Mouse (Mus musculus) stomach, embryonic 15.5 days (tissue): ENCODE measurements around the gene Tacc2. TPM values are rescaled to one million over a fixed set of nuclear protein-coding genes. Genes with fewer than 3 reads are reported as not detected.
"Not testable (repeated sequence)": the region's sequence is repeated elsewhere in the genome, so short reads cannot be mapped to it uniquely, and the experiment has no call there.

Source experiments
- ATAC-seq: fragments of 200-750 bp; cut with Nextera tagmentation; 2 replicates; pipeline ENCODE4 v1.8.0; 2017; ENCODE audit warnings: low read depth, moderate number of reproducible peaks, moderate TSS enrichment; ENCODE audit not compliant: insufficient read depth, low FRiP score
- H3K27ac ChIP-seq: fragments of 300-500 bp; sonication (generic); 2 replicates; pipeline ENCODE4 v1.5.1; 2015; ENCODE audit warnings: mild to moderate bottlenecking, inconsistent platforms
- H3K27me3 ChIP-seq: fragments of 300-500 bp; sonication (generic); replicated peaks from 2 replicates; pipeline ENCODE4 v1.6.1; 2015; ENCODE audit warnings: inconsistent platforms
- H3K36me3 ChIP-seq: fragments of 300-500 bp; sonication (generic); 2 replicates; pipeline ENCODE4 v1.6.1; 2015; ENCODE audit warnings: inconsistent platforms
- H3K4me1 ChIP-seq: fragments of 300-500 bp; sonication (generic); 2 replicates; pipeline ENCODE4 v1.6.1; 2015; ENCODE audit warnings: inconsistent platforms
- H3K4me2 ChIP-seq: fragments of 300-500 bp; sonication (generic); 2 replicates; pipeline ENCODE4 v1.6.1; 2015; ENCODE audit warnings: mild to moderate bottlenecking, inconsistent platforms
- H3K4me3 ChIP-seq: fragments of 300-500 bp; sonication (generic); replicated peaks from 2 replicates; pipeline ENCODE4 v1.5.1; 2015; ENCODE audit warnings: inconsistent platforms
- H3K9ac ChIP-seq: fragments of 300-500 bp; sonication (generic); 2 replicates; pipeline ENCODE4 v1.6.1; 2015; ENCODE audit warnings: inconsistent platforms
- H3K9me3 ChIP-seq: fragments of 300-500 bp; sonication (generic); 2 replicates; pipeline ENCODE4 v1.6.1; 2016; ENCODE audit warnings: inconsistent platforms
- WGBS: fragments of 180-500 bp; shearing (Covaris S2); methylation state at CpG from one replicate; pipeline ENCODE4 v1.1.7; 2015; 5-methylcytosine and 5-hydroxymethylcytosine counted together
- polyA plus RNA-seq: library from polyadenylated mRNA; unstranded; fragments of >200 nt; fragmentation: Nextera tagmentation; extraction: Ambion mirVana; gene quantifications from 2 replicates; pipeline ENCODE4 v1.2.1, GENCODE M21; 2015

Tacc2 gene
- 21.4 and 28.1 TPM in 2 replicates for polyA plus RNA-seq

GRCm38 (mm10) chr7:130577388-130578003, at the start of gene Tacc2:
Gene Tacc2, plus strand, starts transcription at chr7:130577438.
- 31% methylated on average over 15 of the region's 15 CpGs for WGBS
- peak within 1 kb of the TSS; percentile 32; the same call in 1 of the 2 replicates for H3K9ac ChIP-seq
- peak within 1 kb of the TSS; percentile 26 for H3K4me3 ChIP-seq
- H3K4me1 ChIP-seq: 0 out of 2 replicates have a peak, but pooled peaks cover 6% of the 10 kb centered on the region
- ATAC-seq: no peak
- H3K9me3 ChIP-seq: no peaks in the 10 kb centered on the region
- H3K4me2 ChIP-seq: peak within 1 kb of the TSS; percentile 52
- H3K36me3 ChIP-seq: no peaks in the 10 kb centered on the region
- H3K27ac ChIP-seq: peak within 1 kb of the TSS; percentile 57; the same call in 1 of the 2 replicates
- H3K27me3 ChIP-seq: no peaks in the 10 kb centered on the region

- WGBS: 95% methylated on average over 15 of the region's 15 CpGs
Observed at GRCm38 (mm10) chr7:130531138-130531537, 46.1 kb upstream of the Tacc2 start.

DNA sequence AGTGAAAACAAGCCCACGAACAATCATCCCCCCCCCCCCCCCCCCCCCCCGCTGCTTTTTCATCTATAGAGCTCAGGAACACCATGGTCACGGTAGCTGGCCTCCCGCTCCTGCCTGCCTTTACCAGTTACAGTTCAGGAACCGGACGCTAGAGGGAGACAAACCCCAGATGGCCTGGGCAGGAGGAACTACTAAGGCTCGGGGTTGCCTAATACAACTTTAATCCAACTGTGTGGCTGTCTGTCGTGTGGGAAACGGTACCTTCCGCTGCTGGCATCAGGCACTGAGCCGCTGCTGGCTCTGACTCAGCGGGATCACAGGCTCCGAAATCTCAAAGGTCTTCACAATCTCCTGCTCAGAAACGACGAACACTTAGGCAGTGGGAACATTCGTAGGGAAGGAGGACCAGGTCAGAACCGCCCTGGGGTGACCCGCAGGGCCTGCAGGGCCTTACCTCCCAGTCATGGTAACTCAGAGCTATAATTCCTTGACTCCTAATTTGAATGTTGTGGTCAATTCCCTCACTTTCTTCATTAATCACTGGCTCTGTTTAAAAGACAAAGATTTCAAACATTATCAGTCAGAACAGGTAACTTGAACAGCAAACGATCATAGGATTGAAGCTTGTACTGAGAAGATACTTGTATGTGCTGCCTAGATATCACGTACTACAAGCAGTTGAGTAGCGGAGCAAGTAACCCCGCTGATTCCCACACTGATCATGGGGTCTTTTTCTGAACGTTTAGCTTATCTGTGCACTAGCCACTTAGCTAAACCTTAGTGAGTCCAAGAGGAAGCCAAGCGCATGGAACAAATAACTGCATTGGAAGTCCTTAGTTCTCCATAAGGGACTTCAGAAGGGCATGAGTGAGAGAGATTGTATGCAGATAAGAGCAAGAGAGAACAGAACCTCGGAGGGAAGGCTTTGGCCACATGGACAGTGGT, 43.6 kb upstream of the Tacc2 start:
- Histone ChIP-seq H3K27me3 (no peaks in the 10 kb centered on the region), H3K9ac (no peak overlapping the region), H3K4me3 (no peak overlapping the region), H3K36me3 (peaks cover 19% of the 10 kb centered on the region), H3K4me1 (no peaks in the 10 kb centered on the region), H3K4me2 (no peak overlapping the region), H3K9me3 (no peaks in the 10 kb centered on the region), H3K27ac (no peak overlapping the region; the same call in 1 of the 2 replicates)
- ATAC-seq: peak; percentile 43; the same call in 1 of the 2 replicates
- WGBS: 47% methylated on average over 25 of the region's 25 CpGs

More at GRCm38 (mm10) chr7:130531138-130531537, 46.1 kb upstream of the Tacc2 start:
- not testable (repeated sequence) for H3K27ac ChIP-seq, H3K9ac ChIP-seq, H3K9me3 ChIP-seq, H3K27me3 ChIP-seq, H3K4me1 ChIP-seq, H3K4me3 ChIP-seq, ATAC-seq, H3K4me2 ChIP-seq
- H3K36me3 ChIP-seq: peaks cover 12% of the 10 kb centered on the region

GRCm38 (mm10) chr7:130535174-130535573, 42.1 kb upstream of the Tacc2 start:
- Histone ChIP-seq H3K9ac (no peak overlapping the region), H3K9me3 (no peaks in the 10 kb centered on the region), H3K36me3 (peaks cover 28% of the 10 kb centered on the region), H3K4me1 (no peaks in the 10 kb centered on the region), H3K27ac (no peak overlapping the region), H3K4me3 (no peak overlapping the region), H3K4me2 (no peak overlapping the region), H3K27me3 (no peaks in the 10 kb centered on the region)
- ATAC-seq: no peak
- WGBS: 89% methylated on average over 4 of the region's 4 CpGs

DNA sequence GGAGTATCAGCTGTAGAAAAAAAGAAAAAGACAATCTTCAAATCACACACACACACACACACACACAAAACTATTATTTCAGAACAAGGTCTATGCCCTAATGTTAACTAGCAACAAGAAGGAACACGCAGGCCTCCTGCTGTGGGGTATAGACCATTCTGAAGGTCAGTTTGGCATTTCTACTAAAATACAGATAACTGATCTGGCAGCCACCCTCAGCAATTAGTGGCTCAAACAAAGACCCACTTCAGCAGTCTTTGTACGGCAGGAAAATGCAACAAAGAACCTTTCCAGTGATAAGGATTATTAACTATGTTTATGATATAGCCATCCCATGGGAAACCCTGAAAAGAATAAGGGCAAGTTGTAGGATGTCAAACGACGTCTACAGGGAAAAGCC, 40.2 kb upstream of the Tacc2 start:
- H3K36me3 ChIP-seq: peaks cover 31% of the 10 kb centered on the region
- no peaks in the 10 kb centered on the region for H3K9me3 ChIP-seq
- 74% methylated on average over 4 of the region's 4 CpGs for WGBS
- H3K9ac ChIP-seq: no peak overlapping the region
- no peaks in the 10 kb centered on the region for H3K4me1 ChIP-seq
- no peaks in the 10 kb centered on the region for H3K27me3 ChIP-seq
- H3K4me3 ChIP-seq: no peak overlapping the region
- no peak for ATAC-seq
- H3K4me2 ChIP-seq: no peak overlapping the region
- H3K27ac ChIP-seq: no peak overlapping the region

- 89% methylated on average over 7 of the region's 7 CpGs for WGBS
- Histone ChIP-seq H3K9ac (no peak overlapping the region), H3K4me3 (no peak overlapping the region), H3K27me3 (no peaks in the 10 kb centered on the region), H3K36me3 (peaks cover 44% of the 10 kb centered on the region), H3K4me2 (no peak overlapping the region), H3K4me1 (no peaks in the 10 kb centered on the region), H3K9me3 (no peaks in the 10 kb centered on the region), H3K27ac (no peak overlapping the region)
- no peak for ATAC-seq
Observed at GRCm38 (mm10) chr7:130540176-130540575, 37.1 kb upstream of the Tacc2 start.

- WGBS: 95% methylated on average over 4 of the region's 4 CpGs
- ATAC-seq: no peak
- H3K36me3 ChIP-seq: peaks cover 37% of the 10 kb centered on the region
Observed at GRCm38 (mm10) chr7:130543181-130543580, 34.1 kb upstream of the Tacc2 start.

GRCm38 (mm10) chr7:130545401-130545800, 31.8 kb upstream of the Tacc2 start:
- Histone ChIP-seq H3K36me3 (peaks cover 25% of the 10 kb centered on the region), H3K27ac (no peak overlapping the region), H3K9me3 (no peaks in the 10 kb centered on the region), H3K4me1 (peaks cover 9% of the 10 kb centered on the region; the same call in 1 of the 2 replicates), H3K4me3 (0 out of 2 replicates have a peak overlapping the region, but pooled peaks have one; percentile 96), H3K4me2 (peak overlapping the region; percentile 69; the same call in 1 of the 2 replicates), H3K27me3 (no peaks in the 10 kb centered on the region), H3K9ac (no peak overlapping the region; the same call in 1 of the 2 replicates)
- WGBS: 84% methylated on average over 5 of the region's 5 CpGs
- ATAC-seq: no peak

More at GRCm38 (mm10) chr7:130543181-130543580, 34.1 kb upstream of the Tacc2 start:
- peaks cover 9% of the 10 kb centered on the region; the same call in 1 of the 2 replicates for H3K4me1 ChIP-seq
- H3K4me3 ChIP-seq: no peak overlapping the region
- H3K9me3 ChIP-seq: no peaks in the 10 kb centered on the region
- H3K9ac ChIP-seq: no peak overlapping the region
- no peak overlapping the region for H3K4me2 ChIP-seq
- no peaks in the 10 kb centered on the region for H3K27me3 ChIP-seq
- H3K27ac ChIP-seq: no peak overlapping the region

- no peak for ATAC-seq
- Histone ChIP-seq H3K4me1 (peaks cover 9% of the 10 kb centered on the region; the same call in 1 of the 2 replicates), H3K4me2 (peak overlapping the region; percentile 69), H3K4me3 (peak overlapping the region; percentile 96), H3K9me3 (no peaks in the 10 kb centered on the region), H3K9ac (peak overlapping the region; percentile 89; the same call in 1 of the 2 replicates), H3K27me3 (no peaks in the 10 kb centered on the region), H3K27ac (peak overlapping the region; percentile 100), H3K36me3 (peaks cover 25% of the 10 kb centered on the region)
- 44% methylated on average over 3 of the region's 3 CpGs for WGBS
Observed at GRCm38 (mm10) chr7:130545893-130546292, 31.3 kb upstream of the Tacc2 start.

DNA sequence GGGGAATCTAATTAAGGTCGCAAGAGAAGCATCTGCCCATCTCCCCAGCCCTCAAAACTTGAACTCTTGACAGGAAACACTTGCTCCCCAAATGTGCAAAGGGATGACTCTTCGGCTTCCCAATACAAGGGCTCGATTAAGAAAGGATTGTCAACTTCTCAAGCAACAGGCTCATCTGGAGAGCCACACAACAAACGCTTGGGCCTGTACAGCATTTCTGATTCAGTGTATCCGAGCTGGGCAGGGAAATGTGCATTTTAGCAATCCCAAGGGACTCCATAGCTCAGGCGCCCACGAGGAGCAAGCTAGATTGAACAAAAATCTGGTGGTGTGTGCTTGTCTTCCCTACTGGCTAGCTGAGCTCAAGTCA, 30.8 kb upstream of the Tacc2 start:
- H3K9ac ChIP-seq: peak overlapping the region; percentile 89
- no peak for ATAC-seq
- WGBS: 3% methylated on average over 7 of the region's 7 CpGs
- H3K4me2 ChIP-seq: peak overlapping the region; percentile 69
- no peaks in the 10 kb centered on the region for H3K9me3 ChIP-seq
- H3K27me3 ChIP-seq: no peaks in the 10 kb centered on the region
- H3K27ac ChIP-seq: peak overlapping the region; percentile 100
- H3K4me3 ChIP-seq: peak overlapping the region; percentile 96
- peaks cover 24% of the 10 kb centered on the region for H3K36me3 ChIP-seq
- peaks cover 9% of the 10 kb centered on the region; the same call in 1 of the 2 replicates for H3K4me1 ChIP-seq

- H3K27me3 ChIP-seq: no peaks in the 10 kb centered on the region
- peak; percentile 94 for ATAC-seq
- H3K27ac ChIP-seq: peak overlapping the region; percentile 100
- H3K9ac ChIP-seq: peak overlapping the region; percentile 89
- peak overlapping the region; percentile 96 for H3K4me3 ChIP-seq
- H3K36me3 ChIP-seq: peaks cover 21% of the 10 kb centered on the region
- H3K4me1 ChIP-seq: peaks cover 9% of the 10 kb centered on the region; the same call in 1 of the 2 replicates
- peak overlapping the region; percentile 69 for H3K4me2 ChIP-seq
- under 1% methylated on average over 84 of the region's 84 CpGs for WGBS
- H3K9me3 ChIP-seq: no peaks in the 10 kb centered on the region
Observed at GRCm38 (mm10) chr7:130546791-130547484, 30.3 kb upstream of the Tacc2 start.
